Mouse (Mus musculus) C2C12 (cell line): ENCODE measurements at regions not wholly inside any gene's neighbourhood (a gene's known extent, or its start where the extent isn't known, plus 50 kb on each side); places are given as distances from the start of the nearest gene placed in this dataset.

Experiments used
- CEBPB ChIP-seq: IDR thresholded peaks from one replicate; pipeline ENCODE4 v1.6.1; 2011; ENCODE audit warnings: low read depth, mild to moderate bottlenecking, control low read depth, moderate library complexity
- CTCF ChIP-seq: IDR thresholded peaks from one replicate; pipeline ENCODE4 v1.5.1; 2011; ENCODE audit not compliant: control insufficient read depth, insufficient read depth, insufficient read length
- MAX ChIP-seq: IDR thresholded peaks from one replicate; pipeline ENCODE4 v1.6.1; 2011; ENCODE audit warnings: mild to moderate bottlenecking, control low read depth
- MYOD1 ChIP-seq: IDR thresholded peaks from one replicate; pipeline ENCODE4 v1.6.1; 2011; ENCODE audit warnings: low read depth; ENCODE audit not compliant: control insufficient read depth, insufficient read length
- MYOG ChIP-seq: IDR thresholded peaks from one replicate; pipeline ENCODE4 v1.6.1; 2011; ENCODE audit not compliant: control insufficient read depth, insufficient read length; ENCODE audit errors: extremely low read depth
- USF1 ChIP-seq: IDR thresholded peaks from one replicate; pipeline ENCODE4 v1.6.1; 2011; ENCODE audit warnings: low read depth, mild to moderate bottlenecking, control low read depth, moderate library complexity

- no peak for TF ChIP-seq CTCF
- TF ChIP-seq MYOG, result no peak
- TF ChIP-seq MAX, result no peak
- TF ChIP-seq MYOD1, result no peak
- TF ChIP-seq USF1, result no peak
- no peak for TF ChIP-seq CEBPB
Observed at GRCm38 (mm10) chr11:111424871-111425270, 358.9 kb downstream of the Kcnj2 start.
